Mouse (Mus musculus) CH12.LX (cell line): ENCODE measurements around the gene Cdhr5. TPM values are rescaled to one million over a fixed set of nuclear protein-coding genes. Genes with fewer than 3 reads are reported as not detected.

Experiments
- DNase-seq: peaks from one replicate; pipeline ENCODE4 v3.0.0-alpha.2; 2013; ENCODE audit errors: extremely low read depth
- H3K27ac ChIP-seq: 2 replicates; pipeline ENCODE4 v1.5.1; 2012; ENCODE audit warnings: low read depth, mild to moderate bottlenecking, control low read depth, moderate library complexity; ENCODE audit not compliant: insufficient read depth
- H3K27me3 ChIP-seq: replicated peaks from 2 replicates; pipeline ENCODE3; 2012; ENCODE audit warnings: inconsistent platforms
- H3K36me3 ChIP-seq, 2 experiments: replicated peaks in 1 of 2; 2 replicates each; pipeline versions ENCODE3 to v1.6.1; 2012; ENCODE audit warnings: inconsistent platforms in 1 of 2, low read length in 1 of 2, mild to moderate bottlenecking in 1 of 2, mixed read lengths in 1 of 2, moderate library complexity in 1 of 2; ENCODE audit not compliant: control insufficient read depth in 1 of 2, insufficient read depth in 1 of 2
- H3K4me1 ChIP-seq, 2 experiments: 2 replicates each; pipeline ENCODE4 v1.6.1; 2012; ENCODE audit warnings: inconsistent platforms in 1 of 2, moderate library complexity in 1 of 2; ENCODE audit not compliant: insufficient read depth in 2 of 2, control insufficient read depth in 1 of 2
- H3K4me2 ChIP-seq: 2 replicates; pipeline ENCODE4 v1.6.1; 2012; ENCODE audit warnings: low read depth, mild to moderate bottlenecking, control low read depth; ENCODE audit not compliant: poor library complexity, insufficient read depth, severe bottlenecking
- H3K4me3 ChIP-seq, 3 experiments: fragments of 150-350 bp in 1 of 3; sonication (generic) in 1 of 3; replicated peaks in 1 of 3; 2 replicates each; pipeline versions ENCODE3 to v1.5.1; 2011 to 2012; ENCODE audit warnings: low read depth in 2 of 3, low read length in 2 of 3, mild to moderate bottlenecking in 2 of 3, moderate library complexity in 2 of 3, control low read depth in 1 of 3, improper control_type of control experiment in 1 of 3, inconsistent platforms in 1 of 3, mixed read lengths in 1 of 3; ENCODE audit not compliant: poor library complexity in 1 of 3
- H3K79me2 ChIP-seq: replicated peaks from 2 replicates; pipeline ENCODE4 v1.6.1; 2012; ENCODE audit warnings: mild to moderate bottlenecking, moderate library complexity; ENCODE audit not compliant: control insufficient read depth, poor library complexity, insufficient read depth, severe bottlenecking; ENCODE audit errors: extremely low read depth
- H3K9ac ChIP-seq: 2 replicates; pipeline ENCODE4 v1.6.1; 2012; ENCODE audit warnings: low read depth, mild to moderate bottlenecking, control low read depth, moderate library complexity; ENCODE audit not compliant: insufficient read depth
- H3K9me3 ChIP-seq: replicated peaks from 2 replicates; pipeline ENCODE3; 2012; ENCODE audit warnings: low read length, inconsistent platforms, mixed read lengths
- CHD2 ChIP-seq: IDR thresholded peaks from 2 replicates; pipeline ENCODE4 v1.6.1; 2011; ENCODE audit warnings: low read length, improper control_type of control experiment
- CTCF ChIP-seq, 2 experiments: IDR thresholded peaks in 1 of 2; conservative IDR thresholded peaks in 1 of 2; 2 replicates each; pipeline ENCODE4 v1.5.1; 2011 to 2012; ENCODE audit warnings: low read depth in 2 of 2, low read length in 2 of 2, improper control_type of control experiment in 1 of 2, inconsistent platforms in 1 of 2, mild to moderate bottlenecking in 1 of 2, moderate library complexity in 1 of 2
- E2F4 ChIP-seq: IDR thresholded peaks from 2 replicates; pipeline ENCODE4 v1.6.1; 2011; ENCODE audit warnings: low read depth, low read length, improper control_type of control experiment; ENCODE audit not compliant: insufficient replicate concordance
- ELF1 ChIP-seq: IDR thresholded peaks from 2 replicates; pipeline ENCODE4 v1.6.1; 2014; ENCODE audit warnings: low read depth, mild to moderate bottlenecking, inconsistent platforms, low read length, improper control_type of control experiment
- EP300 ChIP-seq: IDR thresholded peaks from 2 replicates; pipeline ENCODE4 v1.6.1; 2011; ENCODE audit warnings: low read length, improper control_type of control experiment
- IRF4 ChIP-seq: IDR thresholded peaks from 2 replicates; pipeline ENCODE4 v1.6.1; 2014; ENCODE audit warnings: low read depth, mild to moderate bottlenecking, inconsistent platforms, low read length, improper control_type of control experiment
- JUN ChIP-seq: IDR thresholded peaks from 2 replicates; pipeline ENCODE4 v1.6.1; 2011; ENCODE audit warnings: low read depth, mild to moderate bottlenecking, low read length, improper control_type of control experiment, moderate library complexity; ENCODE audit not compliant: insufficient read depth
- MAFK ChIP-seq: IDR thresholded peaks from 2 replicates; pipeline ENCODE4 v1.6.1; 2011; ENCODE audit warnings: low read length, improper control_type of control experiment; ENCODE audit not compliant: insufficient replicate concordance
- MXI1 ChIP-seq: IDR thresholded peaks from 2 replicates; pipeline ENCODE4 v1.6.1; 2011; ENCODE audit warnings: mild to moderate bottlenecking, low read depth, low read length, improper control_type of control experiment
- NELFE ChIP-seq: IDR thresholded peaks from 2 replicates; pipeline ENCODE4 v1.6.1; 2011; ENCODE audit warnings: low read depth, low read length, improper control_type of control experiment
- RAD21 ChIP-seq: IDR thresholded peaks from 2 replicates; pipeline ENCODE4 v1.6.1; 2011; ENCODE audit warnings: low read depth, mild to moderate bottlenecking, low read length, improper control_type of control experiment, moderate library complexity
- RCOR1 ChIP-seq: conservative IDR thresholded peaks from 2 replicates; pipeline ENCODE4 v1.6.1; 2012; ENCODE audit warnings: low read depth, mild to moderate bottlenecking, inconsistent platforms, low read length, improper control_type of control experiment
- SIN3A ChIP-seq: IDR thresholded peaks from 2 replicates; pipeline ENCODE4 v1.6.1; 2012; ENCODE audit warnings: low read length, improper control_type of control experiment, inconsistent platforms
- SMC3 ChIP-seq: IDR thresholded peaks from 2 replicates; pipeline ENCODE4 v1.6.1; 2011; ENCODE audit warnings: low read depth, low read length, improper control_type of control experiment
- TCF12 ChIP-seq: IDR thresholded peaks from 2 replicates; pipeline ENCODE4 v1.6.1; 2014; ENCODE audit warnings: low read depth, mild to moderate bottlenecking, inconsistent platforms, low read length, improper control_type of control experiment
- USF1 ChIP-seq: IDR thresholded peaks from 2 replicates; pipeline ENCODE4 v1.6.1; 2014; ENCODE audit warnings: low read depth, mild to moderate bottlenecking, inconsistent platforms, low read length, improper control_type of control experiment
- ZC3H11A ChIP-seq: IDR thresholded peaks from 2 replicates; pipeline ENCODE4 v1.6.1; 2012; ENCODE audit warnings: low read depth, mild to moderate bottlenecking, inconsistent platforms, low read length, improper control_type of control experiment
- ZKSCAN1 ChIP-seq: IDR thresholded peaks from 2 replicates; pipeline ENCODE4 v1.6.1; 2012; ENCODE audit warnings: low read depth, inconsistent platforms, low read length, improper control_type of control experiment, borderline replicate concordance
- ZNF384 ChIP-seq: IDR thresholded peaks from 2 replicates; pipeline ENCODE4 v1.6.1; 2012; ENCODE audit warnings: low read depth, low read length, improper control_type of control experiment, inconsistent platforms
- dilution Hi-C: fragments of 300-500 bp; cut with MboI; formaldehyde crosslinking; loops from 2 replicates; pipeline ENCODE4 v1.14.3; 2020; ENCODE audit warnings: low sequenced_read_pairs; ENCODE audit not compliant: extremely low pct_unique_long_range_greater_than_20kb, extremely low pct_ligation_motif_present
- in situ Hi-C: fragments of 300-500 bp; cut with MboI; formaldehyde crosslinking; loops from 3 replicates; pipeline ENCODE4 v1.14.3; 2019; ENCODE audit warnings: low sequenced_read_pairs, low pct_ligation_motif_present, low pct_unique_long_range_greater_than_20kb, mixed read lengths
- polyA plus RNA-seq: library from polyadenylated mRNA; unstranded; fragments of >175 nt; gene quantifications from 2 replicates; pipeline ENCODE4 v1.2.1, GENCODE M21; 2012; ENCODE audit warnings: low read depth; ENCODE audit not compliant: insufficient read length
- total RNA-seq, 2 experiments: library from RNA; depleted of rRNA; stranded (reverse); fragments of 300-350 nt in 1 of 2; fragments of >200 nt in 1 of 2; gene quantifications; 2 replicates each; pipeline ENCODE4 v1.2.3; 2012 to 2014

Cdhr5 gene
- total and polyA plus RNA-seq, 3 experiments: 0.35 to 3.9 (median 1.9) TPM

- Histone ChIP-seq H3K4me1 (peaks cover 0 to 3% of the 10 kb centered on the region in 2 experiments; a peak in 1 of 4 replicates), H3K36me3 (peaks cover 59 to 91% of the 10 kb centered on the region in 2 experiments), H3K4me2 (no peak overlapping the region), H3K4me3 (no peak overlapping the region), H3K79me2 (no peaks in the 10 kb centered on the region), H3K27ac (no peak overlapping the region), H3K9me3 (no peaks in the 10 kb centered on the region), H3K9ac (no peak overlapping the region), H3K27me3 (no peaks in the 10 kb centered on the region)
- dilution Hi-C loops (no loop called here), in situ Hi-C loops (loop anchor here (5.0 kb wide), 1 partner anchor 39 kb away; the partner anchor contains the start of genes Cdhr5 and Sct)
- DNase-seq: peak; percentile 61
- no peak for TF ChIP-seq ZKSCAN1
- TF ChIP-seq E2F4: no peak
- no peak for TF ChIP-seq ZNF384
- TF ChIP-seq ZC3H11A: 0 out of 2 replicates have a peak, but pooled peaks have one; percentile 4
- TF ChIP-seq CTCF (conservative IDR thresholded peaks at IDR 0.05 in 1 of 2, IDR thresholded peaks at IDR 0.05 in 1 of 2; ENCODE audit: low read depth in 2 of 2, low read length in 2 of 2): peak; percentile 68 to 75
- TF ChIP-seq CHD2: no peak
- TF ChIP-seq RCOR1: no peak
- TF ChIP-seq IRF4: no peak
- peak; percentile 57 for TF ChIP-seq RAD21
- TF ChIP-seq SMC3: peak; percentile 87
- TF ChIP-seq NELFE: no peak
- TF ChIP-seq ELF1: no peak
- TF ChIP-seq SIN3A: no peak
Measured at GRCm38 (mm10) chr7:141315974-141316373, 39.4 kb upstream of the Cdhr5 start.

GRCm38 (mm10) chr7:141315076-141315475, 38.5 kb upstream of the Cdhr5 start:
- Histone ChIP-seq H3K4me3 (no peak overlapping the region), H3K9ac (no peak overlapping the region), H3K4me2 (no peak overlapping the region), H3K9me3 (no peaks in the 10 kb centered on the region), H3K27ac (no peak overlapping the region), H3K27me3 (no peaks in the 10 kb centered on the region)
- in situ Hi-C loops: loop anchor here (5.0 kb wide), 1 partner anchor 38 kb away; the partner anchor contains the start of genes Cdhr5 and Sct
- TF ChIP-seq MAFK (no peak), USF1 (no peak), E2F4 (no peak), ZC3H11A (no peak), EP300 (no peak), MXI1 (no peak), ELF1 (no peak), TCF12 (no peak), JUN (no peak)
- TF ChIP-seq, all 38 proteins: peak for 0
- DNase-seq: no peak
- peaks cover 59 to 91% of the 10 kb centered on the region in 2 experiments for H3K36me3 ChIP-seq
- dilution Hi-C loops: no loop called here
- H3K79me2 ChIP-seq: no peaks in the 10 kb centered on the region
- H3K4me1 ChIP-seq: peaks cover 0 to 3% of the 10 kb centered on the region in 2 experiments; a peak in 1 of 4 replicates
